Mouse (Mus musculus) G1E (cell line): ENCODE data around the gene Ccdc170. TPM values are rescaled to one million over a fixed set of nuclear protein-coding genes. Genes with fewer than 3 reads are reported as not detected.

Experiments used
- ATAC-seq: 2 replicates; pipeline ENCODE4 v1.8.0; 2016; ENCODE audit warnings: mild to moderate bottlenecking; ENCODE audit not compliant: insufficient number of reproducible peaks, poor library complexity, low FRiP score, severe bottlenecking; ENCODE audit errors: extremely low read depth
- DNase-seq: peaks from one replicate; pipeline ENCODE4 v3.0.0; 2012; ENCODE audit warnings: low spot score
- H3K27me3 ChIP-seq: 2 replicates; pipeline ENCODE4 v1.6.1; 2012; ENCODE audit warnings: mild to moderate bottlenecking, low read length, inconsistent platforms; ENCODE audit not compliant: insufficient read depth
- H3K36me3 ChIP-seq: replicated peaks from 2 replicates; pipeline ENCODE3; 2012; ENCODE audit warnings: mild to moderate bottlenecking, inconsistent platforms
- H3K4me1 ChIP-seq: 2 replicates; pipeline ENCODE4 v1.6.1; 2012; ENCODE audit warnings: low read depth, low read length, inconsistent platforms, mixed read lengths; ENCODE audit not compliant: insufficient read depth
- H3K4me3 ChIP-seq: 2 replicates; pipeline ENCODE4 v1.5.1; 2012; ENCODE audit warnings: low read depth, mild to moderate bottlenecking, inconsistent platforms, low read length, moderate library complexity, mixed read lengths
- H3K9me3 ChIP-seq: replicated peaks from 2 replicates; pipeline ENCODE4 v1.6.1; 2012; ENCODE audit warnings: inconsistent platforms
- CTCF ChIP-seq: IDR thresholded peaks from 2 replicates; pipeline ENCODE4 v1.5.1; 2012; ENCODE audit warnings: low read depth, low read length, inconsistent platforms, mixed read lengths
- GATA1 ChIP-seq: IDR thresholded peaks from 2 replicates; pipeline ENCODE4 v1.6.1; 2012; ENCODE audit warnings: borderline replicate concordance, low read length, inconsistent platforms, mixed read lengths
- GATA2 ChIP-seq: IDR thresholded peaks from 2 replicates; pipeline ENCODE4 v1.6.1; 2012; ENCODE audit warnings: low read depth, low read length, inconsistent platforms, borderline replicate concordance
- POLR2AphosphoS5 ChIP-seq: IDR thresholded peaks from 2 replicates; pipeline ENCODE4 v1.6.1; 2012; ENCODE audit warnings: low read depth, low read length, inconsistent platforms; ENCODE audit not compliant: insufficient replicate concordance
- TAL1 ChIP-seq: conservative IDR thresholded peaks from 2 replicates; pipeline ENCODE4 v1.6.1; 2012; ENCODE audit warnings: low read depth, low read length, inconsistent platforms, mixed read lengths
- polyA plus RNA-seq: library from polyadenylated mRNA; stranded (reverse); fragments of >175 nt; gene quantifications from 2 replicates; pipeline ENCODE4 v1.2.3, GENCODE M21; 2012
- total RNA-seq, 2 experiments: library from RNA; stranded (forward) in 1 of 2; stranded (reverse) in 1 of 2; fragments of 200-1000 nt in 1 of 2; fragments of >200 nt in 1 of 2; fragmentation: Nextera tagmentation in 1 of 2; gene quantifications; 2 replicates each; pipeline ENCODE4 v1.2.3; 2014 to 2017

The Ccdc170 gene
- total and polyA plus RNA-seq, 3 experiments, result not detected

DNA sequence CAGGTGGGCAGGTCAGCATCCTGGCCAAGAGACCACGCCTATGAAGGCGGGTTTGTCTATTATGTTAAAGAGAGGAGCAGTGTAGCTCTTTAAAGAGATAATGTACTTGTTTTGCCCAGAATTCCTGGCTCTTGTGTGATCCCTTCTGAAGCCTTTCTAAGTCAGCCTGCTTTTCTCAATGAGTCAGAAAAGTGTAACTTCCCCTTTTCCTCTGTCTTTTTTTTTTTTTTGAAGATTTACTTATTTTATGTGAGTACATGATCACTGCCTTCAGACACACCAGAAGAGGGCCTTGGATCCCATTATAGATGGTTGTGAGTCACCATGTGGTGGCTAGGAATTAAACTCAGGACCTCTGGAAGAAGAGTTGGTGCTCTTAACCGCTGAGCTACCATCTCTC lies 12.9 kb upstream of the Ccdc170 start:
- H3K27me3 ChIP-seq, result peaks cover 6% of the 10 kb centered on the region; the same call in 1 of the 2 replicates
- no peaks in the 10 kb centered on the region for H3K36me3 ChIP-seq
- TF ChIP-seq CTCF (no peak), GATA1 (no peak), TAL1 (no peak), GATA2 (no peak), POLR2AphosphoS5 (no peak)
- ATAC-seq (no peak), DNase-seq (no peak)
- no peaks in the 10 kb centered on the region for H3K9me3 ChIP-seq
- H3K4me1 ChIP-seq, result no peaks in the 10 kb centered on the region
- H3K4me3 ChIP-seq, result no peak overlapping the region

DNA sequence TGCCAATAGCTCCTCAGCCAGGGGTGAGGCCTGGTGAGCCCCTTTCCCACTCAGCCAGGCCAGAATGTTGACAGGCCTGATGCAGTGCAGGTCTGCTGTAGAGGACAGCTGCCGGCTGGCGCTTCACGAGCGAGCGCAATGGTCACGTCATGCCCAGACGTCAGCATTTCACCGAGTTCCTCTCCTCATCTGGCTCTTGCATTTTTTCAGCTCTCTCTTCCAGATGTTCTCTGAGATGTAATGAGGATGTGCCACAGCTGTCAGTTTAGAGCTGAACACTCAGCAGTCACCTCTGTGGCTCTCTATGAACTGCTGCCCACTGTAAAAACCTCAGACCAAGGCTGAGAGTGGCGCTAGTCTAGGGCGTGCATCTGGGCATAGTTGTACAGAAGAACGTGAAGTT lies 8.7 kb upstream of the Ccdc170 start:
- H3K9me3 ChIP-seq, result no peaks in the 10 kb centered on the region
- H3K4me3 ChIP-seq, result no peak overlapping the region
- peaks cover 3% of the 10 kb centered on the region; the same call in 1 of the 2 replicates for H3K27me3 ChIP-seq
- H3K4me1 ChIP-seq, result no peaks in the 10 kb centered on the region
- DNase-seq, result no peak
- TF ChIP-seq GATA2 (no peak), POLR2AphosphoS5 (no peak), GATA1 (no peak), TAL1 (no peak), CTCF (no peak)
- no peaks in the 10 kb centered on the region for H3K36me3 ChIP-seq
- ATAC-seq, result no peak

DNA sequence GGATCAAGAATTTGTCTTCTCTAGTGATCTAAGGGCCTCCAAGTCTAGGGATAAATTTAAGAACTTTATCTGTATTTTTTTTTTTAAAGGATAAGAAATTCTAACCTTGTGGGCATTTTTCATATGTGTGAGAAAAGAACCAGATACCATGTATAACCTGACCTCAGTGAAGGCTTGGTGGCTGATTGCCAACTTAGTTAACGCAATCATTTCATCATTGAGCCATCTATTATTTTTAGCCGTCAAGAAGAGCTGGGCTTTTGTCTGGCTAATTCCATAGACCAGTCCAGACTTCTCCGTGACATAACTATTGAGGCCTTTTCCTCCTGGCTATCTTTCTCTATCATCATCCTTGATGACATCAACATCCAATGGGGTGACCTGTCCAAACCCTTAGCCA lies 6.9 kb upstream of the Ccdc170 start:
- no peak for ATAC-seq
- no peaks in the 10 kb centered on the region for H3K36me3 ChIP-seq
- no peak for TF ChIP-seq CTCF
- TF ChIP-seq POLR2AphosphoS5, result no peak
- TF ChIP-seq TAL1, result no peak
- TF ChIP-seq GATA2, result no peak
- TF ChIP-seq GATA1, result no peak

DNA sequence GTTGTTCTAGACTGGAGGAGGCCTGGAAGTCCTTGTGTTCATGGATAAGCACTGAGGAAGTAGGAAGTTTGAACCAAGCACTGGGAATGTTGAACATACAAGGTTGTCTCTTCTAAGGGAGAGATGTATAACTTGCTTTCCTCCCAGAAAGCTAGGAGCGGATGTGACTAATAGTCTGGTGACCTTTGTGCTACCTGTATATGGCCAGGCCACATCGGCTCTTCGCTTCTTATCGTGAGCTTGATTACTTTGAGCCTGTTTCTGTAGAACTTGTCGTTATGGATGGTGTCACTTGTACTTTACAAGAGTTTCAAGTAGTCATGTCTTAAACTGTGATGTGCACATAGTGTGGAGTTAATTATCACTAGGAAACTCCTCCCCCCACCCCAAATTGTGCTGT lies 5.7 kb upstream of the Ccdc170 start:
- no peak overlapping the region for H3K4me3 ChIP-seq
- TF ChIP-seq TAL1 (no peak), POLR2AphosphoS5 (no peak), GATA1 (no peak), CTCF (no peak), GATA2 (no peak)
- H3K27me3 ChIP-seq, result peaks cover 3% of the 10 kb centered on the region; the same call in 1 of the 2 replicates
- DNase-seq, result no peak
- no peaks in the 10 kb centered on the region for H3K36me3 ChIP-seq
- ATAC-seq, result no peak
- H3K9me3 ChIP-seq, result no peaks in the 10 kb centered on the region
- H3K4me1 ChIP-seq, result no peaks in the 10 kb centered on the region

More for the DNA sequence above, 6.9 kb upstream of the Ccdc170 start:
- DNase-seq, result no peak
- H3K4me1 ChIP-seq, result no peaks in the 10 kb centered on the region
- no peaks in the 10 kb centered on the region for H3K9me3 ChIP-seq
- peaks cover 3% of the 10 kb centered on the region; the same call in 1 of the 2 replicates for H3K27me3 ChIP-seq
- no peak overlapping the region for H3K4me3 ChIP-seq

DNA sequence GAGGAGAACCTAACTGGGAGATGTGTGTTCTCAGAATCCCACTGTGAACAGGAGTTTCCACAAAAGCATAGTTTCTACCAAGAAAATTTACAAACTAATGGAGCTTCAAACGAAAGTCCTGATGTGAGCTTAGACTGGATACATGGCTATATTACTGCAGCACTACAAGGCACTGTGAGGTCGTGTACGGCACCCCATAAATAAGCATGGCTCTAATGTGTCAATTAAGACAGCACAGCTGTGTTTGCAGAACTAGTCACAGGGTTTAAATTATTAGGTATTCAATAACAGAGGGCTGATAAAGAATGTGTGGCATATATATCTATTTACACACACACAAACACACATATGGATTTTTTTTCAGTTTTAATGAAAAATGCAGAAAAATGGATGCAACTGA lies 1.4 kb upstream of the Ccdc170 start:
- 0 out of 2 replicates have a peak, but pooled peaks cover 2% of the 10 kb centered on the region for H3K27me3 ChIP-seq
- H3K4me3 ChIP-seq, result no peak overlapping the region
- ATAC-seq (no peak), DNase-seq (no peak)
- no peak for TF ChIP-seq GATA2
- TF ChIP-seq TAL1, result no peak
- H3K9me3 ChIP-seq, result no peaks in the 10 kb centered on the region
- no peaks in the 10 kb centered on the region for H3K36me3 ChIP-seq
- H3K4me1 ChIP-seq, result no peaks in the 10 kb centered on the region

DNA sequence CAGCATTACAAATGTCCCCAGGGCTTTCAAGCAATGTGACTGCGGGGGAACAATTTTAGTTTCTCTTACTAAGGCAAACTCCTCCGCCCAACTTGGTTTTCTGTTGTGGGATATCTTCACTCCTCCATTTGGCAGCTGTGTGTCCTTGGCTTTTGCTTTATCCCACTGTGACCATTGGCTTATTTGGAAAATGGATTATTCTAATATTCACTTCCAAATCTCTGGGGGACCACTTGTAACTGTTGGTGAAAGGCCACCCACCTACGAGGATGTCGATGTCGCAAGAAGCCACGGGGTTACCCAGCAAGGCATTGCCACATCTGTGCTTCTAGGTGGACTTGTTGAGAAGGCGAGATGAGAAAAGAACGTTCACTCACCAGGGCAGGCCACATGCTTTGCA lies 607 bp upstream of the Ccdc170 start:
- Histone ChIP-seq H3K27me3 (0 out of 2 replicates have a peak, but pooled peaks cover 2% of the 10 kb centered on the region), H3K4me1 (no peaks in the 10 kb centered on the region), H3K9me3 (no peaks in the 10 kb centered on the region), H3K36me3 (no peaks in the 10 kb centered on the region), H3K4me3 (no peak overlapping the region)
- DNase-seq (no peak), ATAC-seq (no peak)
- TF ChIP-seq POLR2AphosphoS5 (no peak), GATA1 (no peak), CTCF (no peak), TAL1 (no peak), GATA2 (no peak)

DNA sequence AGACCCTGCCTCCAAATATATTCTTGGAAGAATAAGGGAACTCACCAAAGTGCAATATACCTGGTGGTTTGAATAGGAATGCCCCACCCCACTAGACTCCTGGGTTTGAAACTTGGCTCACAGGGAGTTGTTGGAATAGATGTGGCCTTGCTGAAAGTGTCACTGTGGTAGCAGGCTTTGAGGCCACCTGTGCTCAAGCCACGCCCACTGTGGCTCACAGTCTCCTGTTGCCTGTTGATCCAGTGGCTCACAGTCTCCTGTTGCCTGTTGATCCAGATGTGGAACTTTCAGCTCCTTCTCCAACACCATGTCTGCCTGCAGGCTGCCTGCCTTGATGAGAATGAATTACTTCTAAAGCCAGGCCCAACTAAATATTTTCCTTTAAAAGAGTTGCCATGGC lies 1.5 kb downstream of the Ccdc170 start:
- H3K27me3 ChIP-seq, result 0 out of 2 replicates have a peak, but pooled peaks cover 2% of the 10 kb centered on the region
- TF ChIP-seq CTCF (no peak), GATA1 (no peak), GATA2 (no peak), POLR2AphosphoS5 (no peak), TAL1 (no peak)
- H3K9me3 ChIP-seq, result no peaks in the 10 kb centered on the region
- no peaks in the 10 kb centered on the region for H3K4me1 ChIP-seq
- no peaks in the 10 kb centered on the region for H3K36me3 ChIP-seq
- ATAC-seq (no peak), DNase-seq (no peak)
- no peak overlapping the region for H3K4me3 ChIP-seq
